Mouse (Mus musculus): ENCODE results near the gene Isca2. TPM values are rescaled to one million over a fixed set of nuclear protein-coding genes. Genes with fewer than 3 reads are reported as not detected.

Gene Isca2
- total and polyA plus RNA-seq, 3 experiments = 70.6 to 71.1 TPM; not detected in 1

GRCm38 (mm10) chr12:84818496-84818895 lies 45.4 kb downstream of the Isca2 start:
- peaks cover 3 to 4% of the 10 kb centered on the region in 2 experiments; a peak in 3 of 4 replicates for H3K4me1 ChIP-seq (ENCODE audit: control insufficient read depth in 1 of 2, insufficient read depth in 2 of 2, low read length in 2 of 2)
- H3K79me2 ChIP-seq (ENCODE audit: control insufficient read depth, insufficient read depth, low read length, poor library complexity) = no peaks in the 10 kb centered on the region
- H3K36me3 ChIP-seq (ENCODE audit: control insufficient read depth in 1 of 2, insufficient read depth in 2 of 2, low read length in 2 of 2) = no peaks in the 10 kb centered on the region; a peak in 2 of 4 replicates
- H3K27ac ChIP-seq (ENCODE audit: control insufficient read depth, low read depth, low read length) = no peak overlapping the region
- no peak for TF ChIP-seq BHLHE40 (IDR thresholded peaks at IDR 0.05; ENCODE audit: borderline replicate concordance, low read depth, low read length)
- no peak for TF ChIP-seq UBTF (IDR thresholded peaks at IDR 0.05; ENCODE audit: borderline replicate concordance, insufficient read depth, low read depth, low read length)
- no peak for TF ChIP-seq TAL1 (IDR thresholded peaks at IDR 0.05; ENCODE audit: low read length)
- TF ChIP-seq CTCF (IDR thresholded peaks at IDR 0.05 in 2 of 3, conservative IDR thresholded peaks at IDR 0.05 in 1 of 3; ENCODE audit: control insufficient read depth in 1 of 3, insufficient read depth in 1 of 3, low read depth in 2 of 3, low read length in 3 of 3, poor library complexity in 1 of 3, severe bottlenecking in 1 of 3) = peak; percentile 29 to 41 (median 40); a peak in 5 of 6 replicates
- no peak for TF ChIP-seq ZKSCAN1 (IDR thresholded peaks at IDR 0.05; ENCODE audit: low read depth, low read length)
- TF ChIP-seq RAD21 (IDR thresholded peaks at IDR 0.05; ENCODE audit: low read depth, low read length) = peak; percentile 7; the same call in 1 of the 2 replicates
- no peak for TF ChIP-seq NELFE (IDR thresholded peaks at IDR 0.05; ENCODE audit: low read depth, low read length)
- no peak for TF ChIP-seq E2F4 (IDR thresholded peaks at IDR 0.05; ENCODE audit: borderline replicate concordance, low read depth, low read length)
- 0 out of 2 replicates have a peak, but pooled peaks have one; percentile 6 for TF ChIP-seq USF1 (IDR thresholded peaks at IDR 0.05; ENCODE audit: low read depth, low read length)
- no peak for TF ChIP-seq TBP (IDR thresholded peaks at IDR 0.05; ENCODE audit: low read depth, low read length)
- TF ChIP-seq MYC (IDR thresholded peaks at IDR 0.05; ENCODE audit: low read depth, low read length) = no peak
- TF ChIP-seq ZNF384 (IDR thresholded peaks at IDR 0.05; ENCODE audit: low read depth, low read length) = no peak
- TF ChIP-seq MEF2A (IDR thresholded peaks at IDR 0.05; ENCODE audit: extremely low read depth, insufficient replicate concordance, low read depth, low read length, poor library complexity, severe bottlenecking) = no peak
- H3K9me3 ChIP-seq (replicated peaks; ENCODE audit: insufficient read depth, low read length) = no peaks in the 10 kb centered on the region
- H3K27me3 ChIP-seq (ENCODE audit: control insufficient read depth in 1 of 2, insufficient read depth in 2 of 2, low read length in 2 of 2) = peaks cover 0 to 1% of the 10 kb centered on the region in 2 experiments; a peak in 2 of 4 replicates
- H3K4me3 ChIP-seq (ENCODE audit: control insufficient read depth in 1 of 2, insufficient read depth in 1 of 2, low read depth in 2 of 2, low read length in 2 of 2) = no peak overlapping the region
- DNase-seq (ENCODE audit: low read depth, low spot score) = peak; percentile 25
- H3K9ac ChIP-seq (ENCODE audit: control insufficient read depth, low read depth, low read length, poor library complexity, severe bottlenecking) = no peak overlapping the region

GRCm38 (mm10) chr12:84819236-84820168 lies 46.5 kb downstream of the Isca2 start:
- H3K27ac ChIP-seq (ENCODE audit: control insufficient read depth, low read depth, low read length) = no peak overlapping the region
- H3K36me3 ChIP-seq (ENCODE audit: control insufficient read depth in 1 of 2, insufficient read depth in 2 of 2, low read length in 2 of 2) = no peaks in the 10 kb centered on the region; a peak in 2 of 4 replicates
- no peak overlapping the region for H3K9ac ChIP-seq (ENCODE audit: control insufficient read depth, low read depth, low read length, poor library complexity, severe bottlenecking)

More at GRCm38 (mm10) chr12:84819236-84820168, 46.5 kb downstream of the Isca2 start:
- H3K4me3 ChIP-seq (ENCODE audit: control insufficient read depth in 1 of 2, insufficient read depth in 1 of 2, low read depth in 2 of 2, low read length in 2 of 2) = no peak overlapping the region
- no peaks in the 10 kb centered on the region for H3K79me2 ChIP-seq (ENCODE audit: control insufficient read depth, insufficient read depth, low read length, poor library complexity)
- no peaks in the 10 kb centered on the region for H3K9me3 ChIP-seq (replicated peaks; ENCODE audit: insufficient read depth, low read length)
- H3K4me1 ChIP-seq (ENCODE audit: control insufficient read depth in 1 of 2, insufficient read depth in 2 of 2, low read length in 2 of 2) = peaks cover 3 to 4% of the 10 kb centered on the region in 2 experiments; a peak in 3 of 4 replicates
- peaks cover 0 to 1% of the 10 kb centered on the region in 2 experiments; a peak in 3 of 4 replicates for H3K27me3 ChIP-seq (ENCODE audit: control insufficient read depth in 1 of 2, insufficient read depth in 2 of 2, low read length in 2 of 2)
- no peak for TF ChIP-seq SMC3 (IDR thresholded peaks at IDR 0.05; ENCODE audit: low read depth, low read length)
- peak; percentile 99 for TF ChIP-seq ETS1 (IDR thresholded peaks at IDR 0.05; ENCODE audit: low read depth, low read length)
- no peak for TF ChIP-seq MYC (IDR thresholded peaks at IDR 0.05; ENCODE audit: low read depth, low read length)
- TF ChIP-seq POLR2A (IDR thresholded peaks at IDR 0.05; ENCODE audit: control insufficient read depth in 1 of 2, insufficient read depth in 1 of 2, low read depth in 1 of 2, low read length in 2 of 2, poor library complexity in 1 of 2) = no peak
- TF ChIP-seq BHLHE40 (IDR thresholded peaks at IDR 0.05; ENCODE audit: borderline replicate concordance, low read depth, low read length) = 0 out of 2 replicates have a peak, but pooled peaks have one; percentile 8
- 0 out of 2 replicates have a peak, but pooled peaks have one; percentile 50 for TF ChIP-seq MYB (IDR thresholded peaks at IDR 0.05; ENCODE audit: low read depth, low read length)
- TF ChIP-seq TBP (IDR thresholded peaks at IDR 0.05; ENCODE audit: low read depth, low read length) = no peak
- TF ChIP-seq EP300 (IDR thresholded peaks at IDR 0.05; ENCODE audit: low read depth in 1 of 2, low read length in 2 of 2) = peak; percentile 80 to 83
- no peak for TF ChIP-seq RCOR1 (IDR thresholded peaks at IDR 0.05; ENCODE audit: low read depth, low read length)
- no peak for TF ChIP-seq USF2 (IDR thresholded peaks at IDR 0.05; ENCODE audit: borderline replicate concordance in 1 of 2, insufficient read depth in 1 of 2, low read depth in 1 of 2, low read length in 2 of 2)
- TF ChIP-seq GATA1 (IDR thresholded peaks at IDR 0.05; ENCODE audit: low read depth, low read length) = peak; percentile 66
- peak; percentile 58; the same call in 1 of the 2 replicates for TF ChIP-seq SIN3A (IDR thresholded peaks at IDR 0.05; ENCODE audit: low read length)
- no peak for TF ChIP-seq E2F4 (IDR thresholded peaks at IDR 0.05; ENCODE audit: borderline replicate concordance, low read depth, low read length)
- peak; percentile 86 for TF ChIP-seq TCF12 (IDR thresholded peaks at IDR 0.05; ENCODE audit: low read depth, low read length)
- TF ChIP-seq MAX (IDR thresholded peaks at IDR 0.05; ENCODE audit: low read length) = peak; percentile 33; the same call in 1 of the 2 replicates
- TF ChIP-seq JUND (IDR thresholded peaks at IDR 0.05; ENCODE audit: low read depth, low read length) = no peak
- TF ChIP-seq TAL1 (IDR thresholded peaks at IDR 0.05; ENCODE audit: low read length) = peak; percentile 76
- peak; percentile 72 for DNase-seq (ENCODE audit: low read depth, low spot score)

All from MEL (cell line).